Mouse (Mus musculus) midbrain, embryonic 11.5 days (tissue): Measurements from ENCODE around the gene Ncl. TPM values are rescaled to one million over a fixed set of nuclear protein-coding genes. Genes with fewer than 3 reads are reported as not detected.
"Not testable (repeated sequence)": the region's sequence is repeated elsewhere in the genome, so short reads cannot be mapped to it uniquely, and the experiment has no call there.

Experiments used
- ATAC-seq: fragments of 200-750 bp; cut with Nextera tagmentation; 2 replicates; pipeline ENCODE4 v1.8.0; 2017; ENCODE audit warnings: moderate TSS enrichment, moderate library complexity; ENCODE audit not compliant: low FRiP score
- DNase-seq: peaks from one replicate; pipeline ENCODE4 v3.0.0; 2015; ENCODE audit warnings: low spot score; ENCODE audit errors: missing footprints
- H3K27ac ChIP-seq: fragments of 300-500 bp; sonication (generic); 2 replicates; pipeline ENCODE4 v1.5.1; 2014; ENCODE audit warnings: low read depth, low read length
- H3K27me3 ChIP-seq: fragments of 300-500 bp; sonication (generic); 2 replicates; pipeline ENCODE4 v1.6.1; 2014; ENCODE audit warnings: mild to moderate bottlenecking, low read length, moderate library complexity, mixed read lengths; ENCODE audit not compliant: control insufficient read depth, insufficient read depth
- H3K36me3 ChIP-seq: fragments of 300-500 bp; sonication (generic); 2 replicates; pipeline ENCODE4 v1.6.1; 2014; ENCODE audit warnings: mild to moderate bottlenecking, low read length, moderate library complexity, mixed read lengths; ENCODE audit not compliant: control insufficient read depth, insufficient read depth
- H3K4me1 ChIP-seq: fragments of 300-500 bp; sonication (generic); 2 replicates; pipeline ENCODE4 v1.6.1; 2014; ENCODE audit warnings: low read length; ENCODE audit not compliant: control insufficient read depth, insufficient read depth
- H3K4me2 ChIP-seq: fragments of 300-500 bp; sonication (generic); 2 replicates; pipeline ENCODE4 v1.6.1; 2014; ENCODE audit warnings: mild to moderate bottlenecking, moderate library complexity
- H3K4me3 ChIP-seq: fragments of 300-500 bp; sonication (generic); 2 replicates; pipeline ENCODE4 v1.5.1; 2014; ENCODE audit warnings: low read depth, low read length
- H3K9ac ChIP-seq: fragments of 300-500 bp; sonication (generic); 2 replicates; pipeline ENCODE4 v1.6.1; 2014; ENCODE audit warnings: low read length
- H3K9me3 ChIP-seq: fragments of 300-500 bp; sonication (generic); 2 replicates; pipeline ENCODE4 v1.6.1; 2016; ENCODE audit warnings: low read length; ENCODE audit not compliant: control insufficient read depth
- WGBS: fragments of 180-500 bp; shearing (Covaris S2); extraction: QIAGEN DNeasy Blood & Tissue Kit; methylation state at CpG from one replicate; pipeline ENCODE4 v1.1.7; 2014; 5-methylcytosine and 5-hydroxymethylcytosine counted together
- polyA plus RNA-seq: library from polyadenylated mRNA; unstranded; fragments of >200 nt; fragmentation: Nextera tagmentation; extraction: Ambion mirVana; gene quantifications from 2 replicates; pipeline ENCODE4 v1.2.1, GENCODE M21; 2014

Gene Ncl
- polyA plus RNA-seq, 1 experiment from 2014 or later, result 339 TPM

DNA sequence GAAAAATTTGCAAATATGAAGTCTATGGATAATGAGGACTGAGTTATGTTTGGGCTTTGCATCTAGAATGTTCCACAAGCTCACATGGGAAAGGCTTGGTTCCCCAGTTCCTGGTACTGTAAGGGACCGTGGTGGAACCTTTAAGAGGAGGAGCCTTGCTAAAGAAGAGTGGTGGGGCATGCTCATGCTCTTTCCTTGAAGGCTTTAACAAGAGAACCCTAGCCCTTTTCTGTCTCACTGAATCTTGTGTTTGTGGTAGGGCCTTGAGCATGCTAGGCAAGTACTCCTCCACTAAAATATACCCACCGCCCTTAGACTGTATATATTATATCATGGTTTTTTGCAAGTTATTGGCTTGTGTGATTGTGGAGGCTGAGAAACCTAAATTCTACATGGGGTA is 16.8 kb downstream of the Ncl start:
- no peak overlapping the region for H3K4me3 ChIP-seq
- DNase-seq (no peak), ATAC-seq (no peak)
- H3K27me3 ChIP-seq, result no peaks in the 10 kb centered on the region
- H3K4me2 ChIP-seq, result no peak overlapping the region
- H3K36me3 ChIP-seq, result no peaks in the 10 kb centered on the region
- no peaks in the 10 kb centered on the region for H3K4me1 ChIP-seq
- no peaks in the 10 kb centered on the region for H3K9me3 ChIP-seq
- H3K27ac ChIP-seq, result no peak overlapping the region
- WGBS, result 96% methylated on average over 2 of the region's 2 CpGs
- H3K9ac ChIP-seq, result no peak overlapping the region

DNA sequence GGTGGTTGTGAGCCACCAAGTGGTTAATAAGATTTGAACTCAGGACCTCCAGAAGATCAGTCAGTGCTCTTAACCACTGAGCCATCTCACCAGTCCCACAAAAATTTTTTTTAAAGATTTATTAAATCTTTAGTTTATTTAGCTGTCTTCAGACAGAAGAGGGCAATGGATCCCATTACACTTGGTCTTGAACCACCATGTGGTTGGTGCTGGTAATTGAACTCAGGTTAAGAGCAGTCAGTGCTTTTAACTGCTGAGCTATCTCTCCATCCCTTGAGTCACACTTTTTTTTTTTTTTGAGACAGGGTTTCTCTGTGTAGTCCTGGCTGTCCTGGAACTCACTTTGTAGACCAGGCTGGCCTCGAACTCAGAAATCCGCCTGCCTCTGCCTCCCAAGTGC is 18.1 kb downstream of the Ncl start:
- not testable (repeated sequence) for H3K4me2 ChIP-seq, H3K9ac ChIP-seq, H3K27me3 ChIP-seq, ATAC-seq, H3K9me3 ChIP-seq, H3K27ac ChIP-seq, H3K4me1 ChIP-seq, H3K36me3 ChIP-seq, H3K4me3 ChIP-seq
- peak; percentile 12 for DNase-seq
- WGBS, result 84% methylated on average over 2 of the region's 2 CpGs

DNA sequence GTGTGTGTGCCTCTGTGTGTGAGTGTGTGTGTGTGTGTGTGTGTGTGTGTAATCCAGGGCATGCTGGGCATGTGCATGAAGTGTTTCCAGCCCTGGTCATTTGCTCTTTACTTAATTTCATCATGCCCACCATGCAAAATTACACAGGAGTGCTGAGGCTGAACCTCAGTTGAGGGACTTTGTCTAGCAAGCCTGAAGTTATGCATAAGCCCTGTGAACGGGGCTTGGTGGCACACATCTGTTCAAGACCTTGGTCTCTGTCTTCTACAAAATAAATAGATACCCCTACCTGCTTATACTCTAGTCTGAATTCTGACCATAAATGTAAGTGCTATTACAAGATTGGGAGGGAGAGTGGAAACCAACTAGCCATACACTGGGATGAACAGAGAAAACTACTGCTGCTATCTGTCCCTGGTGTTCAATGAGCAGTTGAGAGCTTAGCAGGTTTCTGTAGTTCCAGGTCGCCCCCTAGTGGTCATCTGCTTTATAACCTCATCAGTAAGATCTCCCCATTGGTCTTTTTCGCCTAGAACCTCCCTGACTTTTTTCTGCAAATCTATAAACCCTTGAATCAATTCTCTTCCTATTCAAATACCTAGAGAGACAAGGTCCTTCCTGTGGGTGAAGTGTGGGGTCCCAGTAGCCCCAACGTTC is 19.9 kb downstream of the Ncl start:
- H3K27me3 ChIP-seq, result no peaks in the 10 kb centered on the region
- H3K9me3 ChIP-seq, result no peaks in the 10 kb centered on the region
- no peak overlapping the region for H3K4me3 ChIP-seq
- ATAC-seq (peak; percentile 68), DNase-seq (peak; percentile 98)
- no peak overlapping the region for H3K9ac ChIP-seq
- no peak overlapping the region for H3K4me2 ChIP-seq
- WGBS, result 28% methylated on average over 4 of the region's 4 CpGs
- H3K36me3 ChIP-seq, result no peaks in the 10 kb centered on the region
- H3K4me1 ChIP-seq, result no peaks in the 10 kb centered on the region
- H3K27ac ChIP-seq, result no peak overlapping the region

DNA sequence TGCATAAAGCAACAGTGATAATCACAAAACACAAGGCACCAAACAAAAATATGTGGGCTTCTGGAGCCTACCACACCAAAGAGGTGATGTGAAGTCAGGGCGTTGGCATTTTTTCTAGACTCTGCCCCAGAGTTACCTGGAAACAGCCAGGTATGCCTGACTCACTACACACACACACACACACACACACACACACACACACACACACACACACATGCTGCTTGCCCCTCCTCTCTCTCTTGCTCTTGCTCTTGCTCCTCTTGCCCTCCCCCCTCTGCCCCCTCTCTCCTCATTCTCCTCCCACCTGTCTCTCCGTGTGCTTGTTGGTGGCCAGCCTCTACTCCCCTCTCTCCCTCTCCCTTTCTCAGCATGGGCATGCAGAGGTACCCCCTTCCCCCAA is 22.9 kb downstream of the Ncl start:
- no peak overlapping the region for H3K4me3 ChIP-seq
- H3K36me3 ChIP-seq, result no peaks in the 10 kb centered on the region
- no peak overlapping the region for H3K4me2 ChIP-seq
- DNase-seq, result peak; percentile 76
- H3K9ac ChIP-seq, result no peak overlapping the region
- no peak for ATAC-seq
- H3K9me3 ChIP-seq, result no peaks in the 10 kb centered on the region
- WGBS, result 61% methylated on average over 2 of the region's 2 CpGs
- H3K4me1 ChIP-seq, result no peaks in the 10 kb centered on the region
- H3K27ac ChIP-seq, result no peak overlapping the region
- no peaks in the 10 kb centered on the region for H3K27me3 ChIP-seq

DNA sequence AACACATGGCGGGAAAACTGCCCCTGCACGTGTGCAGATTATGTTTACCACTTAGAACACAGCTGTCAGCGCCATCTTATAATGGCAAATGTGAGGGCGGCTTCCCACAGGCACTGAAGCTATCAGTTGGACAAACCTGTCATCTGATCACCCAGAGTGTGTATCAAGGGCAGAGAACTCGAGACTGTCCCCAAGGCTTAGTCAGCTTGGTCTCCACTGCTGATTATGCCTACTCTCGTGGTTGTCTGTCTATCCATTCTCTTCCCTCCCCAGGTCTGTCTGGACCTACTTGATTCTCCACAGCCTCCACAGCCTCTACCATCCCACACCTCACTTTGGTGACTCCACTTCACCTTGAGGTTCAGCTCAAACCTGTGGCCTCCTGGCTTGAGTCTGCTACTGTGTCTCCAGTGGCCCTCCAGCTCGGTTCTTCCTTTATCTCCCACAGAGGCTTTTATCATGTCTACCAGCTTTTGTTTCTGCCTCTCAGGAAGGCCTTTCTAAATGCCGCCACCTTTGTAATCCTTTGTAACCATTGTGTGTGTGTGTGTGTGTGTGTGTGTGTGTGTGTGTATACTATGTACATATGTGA is 38.3 kb downstream of the Ncl start:
- H3K4me2 ChIP-seq, result no peak overlapping the region
- no peaks in the 10 kb centered on the region for H3K36me3 ChIP-seq
- DNase-seq, result no peak
- H3K4me1 ChIP-seq, result no peaks in the 10 kb centered on the region
- no peak overlapping the region for H3K4me3 ChIP-seq
- WGBS, result 90% methylated on average over 6 of the region's 8 CpGs
- no peaks in the 10 kb centered on the region for H3K27me3 ChIP-seq
- H3K9me3 ChIP-seq, result no peaks in the 10 kb centered on the region
- no peak overlapping the region for H3K27ac ChIP-seq
- no peak overlapping the region for H3K9ac ChIP-seq
- ATAC-seq, result no peak

DNA sequence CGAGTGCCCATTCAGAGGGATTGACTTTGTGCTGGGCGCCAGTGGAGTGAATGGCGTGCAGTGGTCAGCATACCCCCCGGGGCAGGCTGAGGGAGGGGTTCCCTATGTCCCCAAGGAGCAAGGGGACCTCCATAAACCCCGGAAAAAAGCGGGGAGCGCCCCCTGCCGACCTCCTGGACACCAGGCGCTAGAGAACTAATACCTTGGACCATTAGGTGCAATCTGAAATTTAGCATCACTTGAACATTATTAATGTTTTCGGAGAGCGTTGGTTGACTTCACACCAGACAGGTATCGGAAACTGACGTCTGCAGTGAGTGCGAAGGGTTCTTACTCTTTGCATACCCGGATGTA is 45.5 kb downstream of the Ncl start:
- Histone ChIP-seq H3K9ac (no peak overlapping the region), H3K4me3 (no peak overlapping the region), H3K4me2 (no peak overlapping the region; the same call in 1 of the 2 replicates), H3K36me3 (no peaks in the 10 kb centered on the region), H3K27me3 (no peaks in the 10 kb centered on the region), H3K4me1 (peaks cover 12% of the 10 kb centered on the region), H3K9me3 (no peaks in the 10 kb centered on the region), H3K27ac (no peak overlapping the region)
- peak; percentile 84 for DNase-seq
- WGBS, result 21% methylated on average over 15 of the region's 15 CpGs
- ATAC-seq, result 0 out of 2 replicates have a peak, but pooled peaks have one; percentile 52

DNA sequence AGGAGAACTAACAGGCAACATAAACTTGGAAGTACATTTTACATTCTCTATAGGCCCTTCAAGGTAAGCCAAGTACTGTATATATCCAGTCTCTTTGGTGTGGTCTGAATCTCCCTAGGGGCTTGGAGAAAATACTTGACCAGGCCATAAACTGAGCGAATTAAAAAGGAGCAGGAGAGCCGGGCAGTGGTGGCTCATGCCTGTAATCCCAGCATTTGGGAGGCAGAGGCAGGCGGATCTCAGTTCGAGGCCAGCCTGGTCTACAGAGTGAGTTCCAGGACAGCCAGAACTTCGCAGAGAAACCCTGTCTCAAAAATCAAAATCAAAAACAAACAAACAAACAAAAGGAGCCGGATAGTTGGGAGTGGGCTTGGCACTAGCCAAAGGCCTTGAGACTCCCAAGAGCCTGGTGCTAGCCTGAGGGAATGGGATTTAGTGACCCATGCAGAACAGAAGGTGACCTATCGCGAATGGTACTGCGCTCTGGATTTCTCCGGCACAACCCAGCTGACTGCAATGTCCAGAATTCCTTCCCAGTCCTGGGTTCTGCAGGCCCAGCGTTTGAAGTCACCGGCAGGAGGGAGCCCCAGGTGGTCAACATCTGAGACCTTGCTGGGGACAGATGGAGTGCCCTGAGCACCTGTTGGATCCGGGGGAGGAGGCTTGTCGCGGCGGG is 46.0 kb downstream of the Ncl start:
- DNase-seq, result peak; percentile 51

DNA sequence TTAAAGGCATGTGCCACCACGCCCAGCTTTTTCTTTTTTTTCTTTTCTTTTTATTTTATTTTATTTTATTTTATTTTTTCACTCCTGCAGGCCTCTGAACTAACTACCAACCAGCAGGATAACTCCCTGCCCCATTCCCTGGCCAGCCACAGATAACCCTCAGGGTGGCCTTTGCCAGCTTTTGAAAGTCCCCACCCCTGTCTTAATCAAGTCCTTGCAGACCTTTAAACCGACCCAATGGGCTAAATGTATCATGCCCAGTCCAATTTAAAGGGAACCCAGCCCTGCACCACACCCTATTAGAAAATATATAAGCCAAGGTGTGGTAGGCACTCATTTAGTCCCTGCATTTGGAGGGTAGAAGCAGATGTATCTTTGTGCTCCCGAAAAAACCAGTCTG is 46.9 kb downstream of the Ncl start:
- no peak overlapping the region for H3K4me3 ChIP-seq
- peaks cover 12% of the 10 kb centered on the region for H3K4me1 ChIP-seq
- H3K9ac ChIP-seq, result no peak overlapping the region
- no peak for ATAC-seq
- H3K27ac ChIP-seq, result no peak overlapping the region
- peak; percentile 75 for DNase-seq
- H3K27me3 ChIP-seq, result no peaks in the 10 kb centered on the region
- no peaks in the 10 kb centered on the region for H3K9me3 ChIP-seq
- H3K36me3 ChIP-seq, result no peaks in the 10 kb centered on the region
- H3K4me2 ChIP-seq, result no peak overlapping the region
- 76% methylated on average over 3 of the region's 3 CpGs for WGBS

More for the DNA sequence above, 46.0 kb downstream of the Ncl start:
- H3K36me3 ChIP-seq, result no peaks in the 10 kb centered on the region
- no peak overlapping the region for H3K9ac ChIP-seq
- peaks cover 12% of the 10 kb centered on the region for H3K4me1 ChIP-seq
- no peaks in the 10 kb centered on the region for H3K9me3 ChIP-seq
- no peak overlapping the region for H3K4me3 ChIP-seq
- 0 out of 2 replicates have a peak, but pooled peaks have one; percentile 16 for ATAC-seq
- H3K27me3 ChIP-seq, result no peaks in the 10 kb centered on the region
- H3K4me2 ChIP-seq, result no peak overlapping the region; the same call in 1 of the 2 replicates
- WGBS, result 44% methylated on average over 16 of the region's 16 CpGs
- no peak overlapping the region for H3K27ac ChIP-seq

DNA sequence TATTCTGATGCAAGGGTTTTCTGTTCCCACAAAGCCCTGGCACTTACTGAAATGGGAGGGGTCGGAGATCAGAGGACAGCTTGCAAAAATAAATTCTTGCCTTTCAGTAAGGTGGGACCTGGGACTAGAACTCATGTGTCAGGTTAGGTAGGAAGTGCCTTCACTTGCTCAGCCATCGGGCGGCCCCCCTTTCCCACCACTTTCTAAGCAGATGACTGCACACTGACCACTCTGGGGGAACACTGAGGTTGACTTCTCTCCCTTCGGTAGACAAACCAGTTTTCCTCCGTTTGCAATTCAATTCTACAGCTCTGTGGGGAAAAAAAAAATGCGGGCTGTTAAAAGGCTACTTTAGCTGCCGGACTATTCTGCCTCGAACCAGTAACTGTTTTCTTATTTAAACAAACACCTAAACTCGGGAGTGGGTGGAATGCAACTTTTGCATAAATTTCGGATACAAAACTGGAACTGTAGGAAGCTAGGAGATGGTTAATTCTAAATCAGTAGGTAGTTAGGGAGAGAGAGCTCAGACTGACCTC is 47.7 kb downstream of the Ncl start:
- ATAC-seq, result no peak
- no peak overlapping the region for H3K4me3 ChIP-seq
- no peak overlapping the region for H3K27ac ChIP-seq

More for the DNA sequence above, 47.7 kb downstream of the Ncl start:
- H3K36me3 ChIP-seq, result no peaks in the 10 kb centered on the region
- 29% methylated on average over 10 of the region's 10 CpGs for WGBS
- no peak overlapping the region for H3K9ac ChIP-seq
- peak; percentile 91 for DNase-seq
- no peak overlapping the region for H3K4me2 ChIP-seq
- H3K9me3 ChIP-seq, result no peaks in the 10 kb centered on the region
- no peaks in the 10 kb centered on the region for H3K27me3 ChIP-seq
- H3K4me1 ChIP-seq, result peaks cover 12% of the 10 kb centered on the region
